Mouse (Mus musculus) monocyte, adult 2 months (primary cell): ENCODE data around the gene Ehf.

Source experiments
- DNase-seq, 2 experiments: peaks; one replicate each; pipeline ENCODE4 v3.0.0; 2022; ENCODE audit warnings: low spot score in 2 of 2, low read depth in 1 of 2

The Ehf gene

GRCm38 (mm10) chr2:103298711-103299463 is 4.2 kb downstream of the Ehf start:
- DNase-seq: no peak

- DNase-seq: no peak
Measured at GRCm38 (mm10) chr2:103294526-103294925, 8.6 kb downstream of the Ehf start.

GRCm38 (mm10) chr2:103293751-103294150 is 9.3 kb downstream of the Ehf start:
- DNase-seq: no peak

DNA sequence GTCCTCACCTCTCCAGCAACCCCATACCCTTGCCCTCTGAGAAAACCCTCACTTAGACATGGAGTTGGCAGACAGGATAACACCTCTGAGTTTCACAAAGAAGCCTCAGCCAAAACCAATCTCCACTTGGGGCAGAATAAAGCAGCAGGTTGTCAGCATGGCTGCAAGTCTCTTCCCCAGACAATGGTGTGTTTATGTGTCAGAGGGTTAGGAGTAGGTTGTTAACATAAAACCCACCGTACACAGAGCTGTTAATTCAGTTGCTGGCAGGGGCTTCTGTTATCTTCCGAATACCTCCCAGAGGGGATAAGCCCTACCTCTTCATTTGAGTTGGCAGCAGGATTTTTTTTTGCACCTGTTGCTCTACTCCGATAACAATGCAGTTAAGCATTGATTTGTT is 9.9 kb downstream of the Ehf start:
- no peak for DNase-seq

- DNase-seq: peak in 1 of 2 experiments; percentile 11
Measured at GRCm38 (mm10) chr2:103290705-103291269, 12.3 kb downstream of the Ehf start.

- DNase-seq: no peak
Measured at GRCm38 (mm10) chr2:103290167-103290566, 12.9 kb downstream of the Ehf start.

- no peak for DNase-seq
Measured at GRCm38 (mm10) chr2:103289407-103289950, 13.6 kb downstream of the Ehf start.

DNA sequence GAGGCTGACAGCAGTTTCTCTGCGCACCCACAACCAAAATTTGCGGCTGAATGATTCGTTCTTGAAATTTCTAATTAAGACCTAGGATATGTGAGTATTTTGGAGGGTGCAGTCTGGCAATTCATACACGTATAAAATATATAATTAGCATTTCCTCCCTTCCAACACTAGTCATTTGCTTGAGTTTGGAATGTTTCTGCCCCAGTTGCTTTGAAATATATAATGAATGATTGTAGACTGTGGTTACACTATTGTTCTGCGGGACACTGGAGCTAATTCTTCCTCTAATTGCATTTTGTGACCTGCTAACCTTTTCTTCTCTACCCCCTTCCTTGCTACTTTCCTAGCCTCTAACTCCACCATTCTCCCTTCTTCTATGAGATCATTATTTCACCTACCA is 15.4 kb downstream of the Ehf start:
- DNase-seq: no peak

DNA sequence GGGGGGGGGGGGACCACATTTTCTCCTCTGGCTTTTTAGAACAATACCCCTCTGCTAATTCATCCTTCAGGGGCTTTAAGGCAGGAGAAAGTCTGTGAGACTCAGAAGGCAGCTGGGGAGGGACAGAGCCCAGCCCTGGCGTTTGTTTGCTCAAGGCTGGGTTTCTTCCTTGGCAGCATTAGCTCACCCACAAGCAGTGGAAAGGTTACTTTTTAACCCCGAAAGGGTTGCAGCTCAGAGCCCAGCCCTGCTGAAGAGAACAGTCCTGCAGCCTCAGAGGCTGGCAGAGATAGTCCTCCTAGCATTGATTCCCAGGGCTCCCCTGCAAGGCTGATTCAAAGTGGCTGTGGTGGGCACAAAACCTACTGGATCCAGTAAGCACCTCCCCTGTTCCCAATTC is 17.5 kb downstream of the Ehf start:
- no peak for DNase-seq

DNA sequence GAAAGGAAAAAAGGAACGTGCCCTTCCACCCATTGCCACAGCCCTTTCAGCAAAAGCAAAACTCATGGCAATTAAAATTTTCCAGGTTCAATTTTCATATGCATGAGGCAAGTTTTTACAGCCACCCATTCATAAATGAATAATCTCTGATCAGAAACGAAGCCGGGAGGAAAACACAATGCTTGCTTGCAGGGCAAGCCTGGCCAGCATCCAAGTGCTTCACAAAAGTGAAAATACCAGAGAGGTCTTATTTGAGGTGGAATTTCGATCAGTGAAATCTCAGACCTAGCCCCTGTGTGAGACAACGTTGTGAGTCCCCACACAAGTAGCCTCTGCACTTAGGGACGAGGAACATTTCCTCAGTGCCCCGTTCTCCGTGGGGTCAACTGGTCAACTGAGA is 19.3 kb downstream of the Ehf start:
- no peak for DNase-seq

GRCm38 (mm10) chr2:103282184-103282750 is 20.8 kb downstream of the Ehf start:
- no peak for DNase-seq

DNA sequence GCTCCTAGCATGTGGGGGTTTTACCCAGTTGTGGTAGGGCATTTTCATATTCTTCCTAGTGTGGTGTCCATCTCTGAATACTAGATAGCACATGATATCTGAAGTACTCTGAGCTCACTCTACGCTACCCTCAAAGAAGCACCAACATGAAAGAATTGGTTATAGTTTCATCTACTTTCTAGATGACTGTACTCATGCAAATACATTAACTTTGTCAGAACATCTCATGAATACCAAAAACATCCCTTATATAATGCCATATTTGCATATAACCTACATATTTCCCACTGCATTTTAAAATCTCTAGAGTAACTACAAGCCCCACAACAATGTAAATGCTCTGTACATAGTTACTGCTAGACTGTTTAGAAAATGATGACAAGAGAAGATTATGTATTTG is 23.2 kb downstream of the Ehf start:
- DNase-seq: no peak

DNA sequence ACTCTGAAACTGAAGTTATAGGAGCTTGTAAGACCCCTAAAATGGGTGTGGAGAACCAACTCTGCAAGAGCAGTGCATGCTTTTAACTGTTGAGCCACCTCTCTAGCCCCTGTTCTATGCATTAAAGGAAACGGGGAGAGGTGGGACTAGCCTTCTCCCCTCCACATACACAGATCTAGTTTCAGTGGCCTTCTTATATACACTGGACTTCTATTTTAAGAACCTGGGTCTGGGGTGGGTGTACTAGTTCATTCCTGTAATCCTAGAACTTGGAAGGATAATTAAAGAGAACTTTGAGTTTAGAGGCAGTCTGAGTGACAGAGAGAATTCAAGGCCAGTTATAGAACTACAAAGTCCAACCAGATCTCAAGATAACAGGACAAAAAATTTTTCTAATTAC is 24.6 kb downstream of the Ehf start:
- no peak for DNase-seq

DNA sequence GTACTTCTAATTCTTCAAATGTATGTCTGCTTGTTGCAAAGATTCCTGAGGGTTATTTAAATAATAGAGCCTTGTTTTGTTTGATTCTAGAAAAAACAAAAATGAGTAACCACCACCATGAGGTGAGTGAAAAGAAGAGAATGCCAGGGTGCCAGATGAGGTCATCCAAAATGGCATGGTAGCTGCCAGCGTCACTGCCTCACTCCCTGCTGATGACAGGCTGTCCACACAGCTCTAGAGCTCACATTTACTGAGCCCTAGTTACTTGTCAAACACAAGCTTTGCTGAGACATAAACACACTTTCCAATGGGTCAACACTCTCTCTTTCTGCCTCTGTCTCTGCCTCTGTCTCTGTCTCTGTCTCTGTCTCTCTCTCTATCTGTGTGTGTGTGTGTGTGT is 25.3 kb downstream of the Ehf start:
- no peak for DNase-seq

DNA sequence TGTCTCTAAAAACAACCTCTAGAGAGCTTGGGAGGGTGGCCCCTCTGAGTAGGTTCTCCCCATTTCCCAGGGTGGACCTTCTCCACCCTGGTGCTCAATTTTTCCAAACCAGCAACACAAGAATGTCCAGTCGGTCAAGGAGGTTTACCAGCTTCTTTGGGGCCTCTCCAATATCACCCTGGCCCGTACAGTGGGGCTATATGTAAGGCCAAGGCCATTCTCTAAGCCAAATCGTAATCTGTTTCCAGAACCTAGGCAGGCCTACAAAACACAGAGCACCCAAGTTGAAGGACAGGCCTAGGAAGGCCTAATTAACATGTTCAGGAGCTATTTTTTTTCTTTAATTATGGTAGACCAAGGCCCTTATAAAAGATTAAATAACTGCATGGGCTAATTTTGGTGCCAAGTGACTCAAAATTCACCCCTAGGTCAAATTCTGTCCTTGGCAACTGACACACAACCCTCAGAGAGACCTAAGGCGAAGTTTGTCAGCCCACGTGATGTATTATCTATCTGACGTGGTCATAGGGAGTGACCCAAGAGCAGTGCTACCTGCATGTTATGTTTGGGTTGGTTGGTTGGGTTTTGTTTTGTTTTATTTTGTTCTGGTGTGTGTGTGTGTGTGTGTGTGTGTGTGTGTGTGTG is 27.6 kb downstream of the Ehf start:
- no peak for DNase-seq

GRCm38 (mm10) chr2:103274803-103275202 is 28.3 kb downstream of the Ehf start:
- DNase-seq: no peak

- DNase-seq: no peak
Measured at GRCm38 (mm10) chr2:103274270-103274669, 28.8 kb downstream of the Ehf start.

- DNase-seq: no peak
Measured at GRCm38 (mm10) chr2:103271481-103271880, 31.6 kb downstream of the Ehf start.

DNA sequence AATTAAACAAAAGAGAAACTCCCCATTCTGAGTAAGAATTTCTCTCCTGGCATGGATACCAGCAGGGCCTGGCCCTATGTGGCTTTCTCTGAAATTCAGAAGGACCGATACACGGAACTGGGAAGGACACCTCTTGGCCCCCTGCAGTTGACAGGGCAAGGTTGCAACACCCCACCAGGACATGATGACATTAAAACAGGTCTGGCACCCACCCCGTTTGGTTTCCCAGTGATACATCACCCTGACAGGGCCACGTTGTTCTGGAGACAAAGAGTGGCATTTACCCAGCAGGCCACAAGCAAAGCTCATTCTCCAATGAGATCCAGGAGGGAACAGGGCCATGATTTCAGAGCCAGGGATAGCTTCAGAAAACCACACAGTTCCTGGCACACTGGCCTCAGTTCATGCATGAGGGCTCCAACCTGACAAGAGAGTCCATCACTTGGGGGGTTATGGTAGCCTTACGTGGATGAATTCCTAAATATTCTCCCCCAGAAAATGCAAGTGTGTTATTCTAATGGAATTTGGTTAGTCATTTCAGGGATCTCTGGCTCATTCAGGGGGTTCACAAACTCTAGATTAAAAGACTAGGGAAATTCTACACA is 32.4 kb downstream of the Ehf start:
- DNase-seq: no peak

- no peak for DNase-seq
Measured at GRCm38 (mm10) chr2:103239086-103239485, 64.0 kb downstream of the Ehf start.

GRCm38 (mm10) chr2:103226781-103227180 is 76.3 kb downstream of the Ehf start:
- no peak for DNase-seq

- no peak for DNase-seq
Measured at GRCm38 (mm10) chr2:103220871-103221270, 82.2 kb downstream of the Ehf start.
